Mouse (Mus musculus): ENCODE results near the gene Htra2.

The Htra2 gene

DNA sequence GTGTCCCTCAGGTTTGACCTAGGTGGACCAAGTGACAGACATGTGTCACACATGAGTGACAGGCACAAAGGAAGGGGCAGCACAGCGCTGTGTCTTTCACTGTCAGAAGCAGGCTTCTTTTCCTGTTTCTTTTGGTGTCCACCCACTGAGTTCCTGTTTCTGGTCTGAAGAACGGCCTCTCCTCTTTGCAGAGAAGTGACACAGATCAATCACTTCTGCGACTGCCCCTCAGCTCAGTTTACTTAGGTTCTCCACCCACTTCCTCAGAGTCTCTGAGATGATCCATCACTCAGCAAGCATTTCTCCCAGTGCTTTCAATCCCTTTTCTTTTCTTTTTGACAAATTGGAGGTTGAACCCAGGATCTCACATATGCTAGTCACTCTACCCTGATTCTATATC, 46.4 kb downstream of the Htra2 start:
- no peak for DNase-seq (ENCODE audit: low spot score in 2 of 2)

DNA sequence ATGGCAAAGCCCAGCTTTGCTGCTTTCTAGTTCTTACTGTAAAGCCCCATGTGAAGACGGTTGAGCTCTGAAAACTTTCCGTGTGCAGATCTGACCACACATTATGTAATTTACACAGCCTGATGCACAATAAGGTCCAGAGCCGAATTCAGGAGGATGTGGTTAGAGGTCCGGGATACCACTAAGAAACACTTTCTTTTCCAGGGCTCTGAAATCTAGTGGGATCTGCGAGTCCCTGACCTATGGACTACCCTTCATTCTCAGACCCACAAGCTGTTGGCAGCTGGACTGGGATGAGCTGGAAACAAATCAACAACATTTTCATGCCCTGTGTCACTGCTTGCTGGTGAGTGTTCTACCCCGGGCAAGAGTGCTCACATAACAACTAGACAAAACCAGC, 49.0 kb downstream of the Htra2 start:
- no peak for DNase-seq (ENCODE audit: low spot score in 2 of 2)

DNA sequence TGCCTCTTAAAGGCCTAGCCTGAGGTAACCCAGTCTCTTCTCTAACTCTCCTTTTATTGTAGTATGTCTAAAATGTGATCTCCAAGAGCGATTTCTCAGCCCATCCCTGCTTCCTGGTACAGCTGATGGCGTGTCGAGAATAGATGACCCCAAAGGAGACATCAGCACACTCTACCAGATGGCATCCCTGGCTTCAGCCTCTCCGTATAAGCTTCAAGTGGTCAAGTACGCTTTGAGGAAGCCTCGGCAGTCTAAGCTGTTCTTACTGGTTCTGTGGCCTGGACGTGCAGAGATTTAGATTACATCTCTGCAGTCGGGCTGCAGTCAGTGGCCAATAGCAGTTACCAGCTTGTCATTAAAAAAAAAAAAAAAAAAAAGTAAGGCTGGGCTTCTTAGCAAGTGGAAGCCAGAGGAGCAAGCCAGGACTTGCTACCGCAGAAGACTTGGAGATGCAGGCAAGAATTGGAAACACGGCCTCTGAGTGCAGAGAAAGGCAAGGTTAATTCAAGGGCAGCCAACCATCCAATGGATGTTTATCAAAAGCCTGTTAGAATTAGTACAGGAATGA, 49.5 kb downstream of the Htra2 start:
- no peak for DNase-seq (ENCODE audit: low spot score in 2 of 2)

DNA sequence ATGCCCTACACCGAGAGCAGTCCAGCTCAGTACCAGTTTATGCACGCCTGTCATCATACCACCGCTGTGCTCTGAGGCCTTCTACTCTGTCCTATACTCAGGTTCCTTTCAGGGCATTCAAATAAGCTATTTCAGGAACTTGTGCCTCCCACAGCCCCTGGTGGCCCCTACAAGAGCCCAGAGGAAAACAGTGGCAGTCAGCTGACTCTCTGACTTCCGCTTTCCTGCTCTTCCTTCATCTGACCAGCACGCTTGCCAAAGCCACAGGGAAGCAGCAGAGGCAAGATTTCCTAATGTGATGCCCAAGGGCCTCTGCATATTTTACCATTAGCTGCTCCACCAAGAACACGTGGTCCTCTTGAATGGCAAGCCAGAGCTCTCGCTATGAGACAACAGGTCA, 50.2 kb downstream of the Htra2 start:
- DNase-seq (ENCODE audit: low spot score in 2 of 2), result no peak

DNA sequence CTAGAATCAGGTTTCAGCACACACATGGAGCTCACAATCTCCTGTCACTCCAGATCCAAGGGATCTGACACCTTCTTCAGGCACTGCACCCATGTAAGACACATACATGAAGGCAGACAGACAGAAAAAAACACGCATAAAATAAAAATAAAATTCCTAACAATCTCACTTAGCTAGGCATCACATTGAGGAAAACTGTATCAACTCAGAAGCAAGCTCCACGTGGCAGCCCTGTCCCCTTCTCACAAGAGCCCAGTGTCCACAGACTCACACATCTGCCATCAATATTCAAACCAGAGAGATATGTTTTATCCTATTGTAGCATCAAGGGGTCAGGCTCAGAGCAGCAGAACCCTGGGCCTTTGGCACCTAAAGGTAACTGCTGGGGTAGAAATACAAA, 50.8 kb downstream of the Htra2 start:
- no peak for DNase-seq (ENCODE audit: low spot score in 2 of 2)

DNA sequence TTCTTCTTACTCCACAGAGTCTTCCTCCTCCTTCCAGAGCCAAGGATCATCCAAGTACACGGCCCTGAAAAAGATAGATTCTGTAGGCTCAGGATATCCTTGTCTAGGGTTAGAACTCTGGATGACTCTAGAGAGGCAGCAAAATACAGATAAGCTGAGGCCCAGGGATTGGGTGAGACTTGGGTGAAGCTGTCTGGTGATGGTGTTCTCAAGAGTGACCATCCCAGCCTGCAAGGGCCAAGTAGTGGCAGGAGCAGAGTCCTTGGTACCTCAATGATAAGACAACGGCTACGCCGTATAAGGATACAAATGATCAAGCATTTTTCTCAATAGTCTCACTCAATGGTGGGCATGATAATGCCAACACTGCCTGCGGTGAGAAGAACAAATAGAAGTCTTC, 51.2 kb downstream of the Htra2 start:
- no peak for DNase-seq (ENCODE audit: low spot score in 2 of 2)

DNA sequence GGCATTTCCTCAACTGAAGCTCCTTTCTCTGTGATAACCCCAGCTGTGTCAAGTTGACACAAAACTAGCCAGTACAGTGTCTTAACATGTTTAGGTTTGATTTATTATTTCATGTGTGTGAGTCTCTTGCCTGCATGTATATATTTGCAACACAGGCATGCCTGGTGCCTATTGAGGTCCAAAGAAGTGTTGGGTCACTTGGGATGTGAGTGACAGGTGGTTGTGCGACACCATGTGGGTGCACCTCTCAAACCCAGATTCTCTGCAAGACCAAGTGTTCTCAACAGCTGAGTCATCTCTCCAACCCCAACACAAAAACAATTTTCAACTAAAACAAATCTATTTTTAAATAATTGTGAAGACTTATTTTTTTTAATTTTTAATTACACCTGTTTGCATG, 52.0 kb downstream of the Htra2 start:
- no peak for DNase-seq (ENCODE audit: low spot score in 2 of 2)
